Mouse (Mus musculus): ENCODE data around the gene Gsto2.
"Not testable (repeated sequence)": the region's sequence is repeated elsewhere in the genome, so short reads cannot be mapped to it uniquely, and the experiment has no call there.

Gene Gsto2

GRCm38 (mm10) chr19:47865353-47865947, at the start of gene Gsto2:
Gsto2 (plus strand) TSS chr19:47865534.
- DNase-seq, result peak; percentile 95

DNA sequence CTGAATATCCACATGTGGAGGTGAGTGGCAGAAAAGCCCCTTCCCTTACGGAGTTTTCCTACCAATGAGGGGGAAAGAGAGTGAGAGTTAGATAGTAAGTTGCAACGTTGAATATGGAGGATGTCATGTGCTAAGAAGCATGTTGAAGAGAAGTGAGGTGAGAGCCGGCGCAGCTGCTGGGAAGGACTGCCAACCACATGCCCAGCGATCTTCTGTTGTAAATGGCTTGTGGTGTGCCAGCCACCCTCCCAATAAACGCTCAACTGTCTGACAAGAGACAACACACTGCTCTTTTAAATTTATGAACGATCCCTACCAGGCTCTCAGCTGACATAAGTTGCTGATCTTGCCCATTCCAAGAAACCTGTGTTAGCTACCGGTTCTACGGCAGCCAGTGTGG, 47.6 kb upstream of the Gsto2 start:
- DNase-seq, result no peak

- DNase-seq, result peak; percentile 64
These were observed 44.4 kb upstream of the Gsto2 start for GRCm38 (mm10) chr19:47820832-47821493.

GRCm38 (mm10) chr19:47821494-47821872, 43.9 kb upstream of the Gsto2 start:
- DNase-seq, result no peak

DNA sequence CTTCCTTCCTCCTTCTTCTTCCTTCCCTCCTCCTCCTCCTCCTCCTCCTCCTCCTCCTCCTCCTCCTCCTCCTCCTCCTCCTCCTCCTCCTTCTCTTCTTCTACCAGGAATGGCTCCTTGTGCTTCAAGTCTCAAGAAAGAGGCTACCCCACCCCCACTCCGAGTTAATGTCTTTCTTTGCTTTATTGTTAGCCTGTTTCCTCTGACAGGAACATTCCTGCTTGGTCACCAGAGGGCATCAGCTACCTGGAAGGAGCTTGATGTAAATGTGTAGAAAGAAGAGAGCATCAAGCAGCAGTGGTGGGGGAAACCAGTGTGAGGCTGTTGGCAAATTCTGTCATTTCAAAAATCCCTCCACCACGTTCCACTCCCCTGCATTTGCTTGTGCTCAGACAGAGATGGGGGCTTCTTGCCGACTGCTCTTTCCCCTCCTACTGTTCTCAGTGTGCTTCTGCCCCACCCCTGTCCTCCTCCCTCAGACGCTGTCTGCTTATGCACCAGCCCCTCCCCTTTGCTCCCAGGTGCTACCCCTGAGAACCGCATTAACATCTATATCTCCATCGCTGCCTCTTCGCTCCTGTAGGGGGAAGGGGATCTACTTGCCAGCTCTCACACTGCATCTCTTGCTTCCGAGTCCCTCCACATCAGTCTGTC, 43.1 kb upstream of the Gsto2 start:
- DNase-seq, result peak; percentile 23

DNA sequence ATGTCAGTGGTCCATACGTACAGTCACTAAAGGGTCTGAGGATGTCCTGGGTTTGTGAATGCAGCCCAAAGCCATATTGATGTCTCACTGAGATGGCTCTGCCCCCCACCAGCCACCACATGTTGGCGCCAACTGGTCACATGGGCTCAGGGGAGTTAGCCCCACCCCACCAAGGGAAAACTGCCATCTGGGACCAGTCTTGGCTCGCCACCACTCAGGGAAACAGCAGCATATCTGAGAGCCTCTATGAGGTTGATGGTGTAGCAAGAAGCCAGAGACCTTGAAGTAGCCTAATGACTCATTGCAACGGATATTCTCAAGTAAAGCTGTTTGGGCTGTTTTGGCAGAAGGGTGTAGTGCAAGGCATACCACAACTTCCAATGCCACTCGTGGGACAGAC, 41.3 kb upstream of the Gsto2 start:
- no peak for DNase-seq

GRCm38 (mm10) chr19:47829913-47830450, 35.4 kb upstream of the Gsto2 start:
- no peak for DNase-seq

- no peak for DNase-seq
These were observed 34.2 kb upstream of the Gsto2 start for GRCm38 (mm10) chr19:47831111-47831510.

DNA sequence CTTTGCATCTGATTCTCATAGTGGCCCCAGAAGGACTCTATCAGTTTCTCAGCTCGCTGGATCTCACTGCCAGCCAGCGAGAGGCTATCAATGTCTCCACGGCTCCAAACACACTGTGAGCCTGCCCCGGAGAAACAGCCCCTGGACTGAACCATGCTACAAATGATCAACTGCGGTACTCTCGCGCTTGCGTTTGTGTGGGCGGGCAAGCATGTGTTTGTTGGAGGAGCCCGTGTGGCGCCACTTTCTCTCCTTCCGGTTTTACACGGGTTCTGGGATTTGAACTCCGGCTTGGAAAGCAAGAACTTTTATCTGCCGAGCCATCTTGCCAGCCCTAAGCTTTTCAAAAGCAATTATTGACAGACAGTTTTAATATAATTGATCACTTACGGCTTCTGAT, 33.0 kb upstream of the Gsto2 start:
- DNase-seq, result no peak

DNA sequence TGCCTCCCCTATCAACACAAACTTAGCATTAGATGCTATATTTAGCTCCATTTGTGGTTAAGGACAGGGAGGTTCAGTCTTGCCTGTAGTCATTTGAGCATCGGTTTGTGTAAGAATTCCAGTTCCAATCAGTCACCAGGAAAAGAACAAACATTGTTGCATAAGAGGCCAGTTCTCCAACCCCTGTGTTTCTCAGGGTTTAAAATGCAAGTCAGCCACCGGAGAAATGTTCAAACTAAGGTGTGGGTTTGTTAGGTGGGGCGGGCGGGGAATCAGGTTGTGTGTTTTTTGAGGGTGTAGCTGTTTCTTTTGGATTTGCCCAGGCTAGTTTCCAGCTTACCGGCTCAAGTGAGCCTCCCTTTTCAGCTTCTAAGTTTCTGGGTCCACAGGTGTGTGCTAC, 30.7 kb upstream of the Gsto2 start:
- no peak for DNase-seq

GRCm38 (mm10) chr19:47835776-47836175, 29.6 kb upstream of the Gsto2 start:
- no peak for DNase-seq

GRCm38 (mm10) chr19:47836701-47837526, 28.4 kb upstream of the Gsto2 start:
- DNase-seq, result peak; percentile 79

GRCm38 (mm10) chr19:47837527-47837901, 27.8 kb upstream of the Gsto2 start:
- no peak for DNase-seq

GRCm38 (mm10) chr19:47841234-47841633, 24.1 kb upstream of the Gsto2 start:
- not testable (repeated sequence) for DNase-seq

DNA sequence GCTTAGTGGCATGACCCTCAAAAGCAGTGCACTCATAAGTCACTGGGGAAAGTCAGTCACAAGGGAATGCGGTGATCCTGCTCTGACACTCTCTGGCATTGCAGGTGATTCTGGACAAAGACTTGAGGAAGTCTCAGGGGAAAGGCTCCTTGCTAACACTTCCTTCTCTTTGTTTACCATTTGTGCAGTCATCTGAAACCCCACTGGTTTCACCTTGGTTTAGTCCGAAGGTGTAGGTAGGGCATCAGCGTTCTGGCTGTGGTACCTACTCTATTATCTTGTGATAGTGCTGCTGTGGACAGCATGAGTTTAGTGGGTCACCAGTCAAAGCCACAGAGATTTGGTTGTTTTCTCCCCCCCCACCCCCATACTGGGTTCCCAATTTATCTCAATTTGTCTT, 15.6 kb upstream of the Gsto2 start:
- DNase-seq, result no peak

DNA sequence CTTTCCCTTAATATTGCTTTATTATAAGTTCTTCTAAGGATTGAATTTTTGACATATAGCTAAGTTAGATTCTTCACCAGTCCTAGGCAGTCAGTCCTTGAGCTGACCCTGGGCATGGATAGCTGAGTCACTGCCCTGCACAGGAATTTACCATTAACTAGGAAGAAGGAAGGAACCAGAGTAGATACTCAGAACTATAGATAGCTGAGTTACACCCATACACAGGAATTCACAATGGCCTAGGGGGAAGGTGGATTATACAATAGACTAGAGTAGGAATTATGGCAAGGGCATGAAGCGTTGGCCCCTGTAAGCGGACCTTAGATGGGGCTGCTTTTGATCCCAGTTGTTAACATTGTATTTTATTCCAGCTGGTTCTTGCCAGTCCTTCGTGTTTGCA, 13.2 kb upstream of the Gsto2 start:
- DNase-seq, result not testable (repeated sequence)

DNA sequence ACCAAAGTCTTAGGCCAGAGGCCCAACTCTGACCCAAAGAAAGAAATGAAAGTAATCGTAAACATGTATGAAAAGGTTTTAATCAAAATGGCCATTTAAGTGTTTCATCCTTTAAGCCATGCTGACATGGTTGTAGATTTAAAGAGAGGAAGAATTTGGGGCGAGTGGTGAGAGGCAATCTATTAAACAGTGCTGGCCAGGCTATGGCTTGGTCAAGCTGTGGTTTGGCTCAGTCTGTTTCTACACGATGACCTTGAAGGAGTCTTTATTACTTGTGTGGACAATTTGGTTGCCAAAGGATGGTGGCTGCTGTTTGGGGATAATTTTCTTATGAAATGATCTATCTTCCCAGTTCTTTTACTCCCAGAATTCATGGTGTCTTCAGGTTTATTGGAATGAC, 12.3 kb upstream of the Gsto2 start:
- DNase-seq, result no peak

DNA sequence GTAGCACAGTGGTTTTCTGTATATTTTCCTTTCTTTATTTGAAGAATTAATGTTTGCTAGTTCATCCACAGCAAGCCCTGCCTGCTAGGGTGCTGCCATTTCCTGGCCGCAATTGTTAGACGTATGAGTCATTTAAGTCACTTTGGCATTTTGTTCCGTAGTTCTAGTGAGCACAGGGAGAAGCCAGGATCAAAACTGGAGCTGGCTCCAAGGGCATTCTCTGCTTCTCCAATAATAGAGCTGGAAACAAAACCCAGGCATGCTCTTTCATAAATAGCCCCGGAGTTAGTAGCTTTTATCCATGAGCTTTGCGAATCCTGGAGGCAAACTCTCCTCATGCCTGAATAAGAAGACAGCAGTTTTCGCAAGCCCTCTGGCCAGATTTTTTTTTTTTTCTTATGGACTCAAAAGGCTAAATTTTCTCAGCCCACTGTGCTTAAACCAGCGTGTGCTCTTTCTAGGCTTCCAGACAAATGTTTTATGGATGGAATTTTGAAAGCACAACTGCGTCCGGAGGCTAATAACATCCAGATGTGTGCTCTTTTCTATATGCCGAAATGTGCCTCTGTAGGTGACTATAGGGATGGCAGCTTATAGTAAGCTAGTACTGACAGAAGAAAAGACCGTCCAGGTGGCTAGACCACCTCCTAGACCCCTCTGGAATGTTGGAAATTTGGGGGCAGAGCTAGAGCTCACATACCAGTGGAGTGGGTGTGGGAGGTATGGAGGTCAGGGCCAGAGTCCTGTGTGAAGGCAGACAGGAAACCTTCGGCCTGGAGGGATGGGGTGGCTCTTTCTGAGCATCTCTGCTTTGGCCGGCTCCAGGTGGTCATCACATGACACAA, 11.2 kb upstream of the Gsto2 start:
- DNase-seq, result no peak

GRCm38 (mm10) chr19:47854796-47855783, 10.2 kb upstream of the Gsto2 start, which contains the start of gene Gsto1:
Gsto1 (plus strand) TSS chr19:47854970.
- DNase-seq, result peak; percentile 75

GRCm38 (mm10) chr19:47857957-47858942, 7.1 kb upstream of the Gsto2 start:
- no peak for DNase-seq

All from thymus, postnatal 4 days (tissue).